In the genomic region with DNA sequence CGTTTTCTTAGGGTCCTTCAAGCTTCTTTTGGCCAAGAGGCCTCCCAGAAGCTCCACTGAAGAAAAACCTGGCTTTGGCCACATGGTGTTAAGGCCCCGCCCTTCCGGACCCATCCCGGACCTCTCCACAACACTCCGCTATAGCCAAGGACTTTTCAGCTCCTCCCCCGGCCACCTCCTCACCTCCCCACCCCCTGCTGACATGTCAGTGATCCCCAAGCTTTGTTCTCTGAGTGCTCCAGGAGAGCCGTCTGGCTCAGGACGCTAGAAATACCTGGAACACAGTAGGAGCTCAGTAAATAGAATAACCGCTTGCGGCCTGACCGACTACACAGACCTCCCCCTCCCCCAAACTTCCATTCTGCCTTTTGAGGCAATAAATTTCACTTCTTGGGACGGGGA, we compare ENCODE assay signal across 10 mouse cellular contexts. TPM values are rescaled to one million over a fixed set of nuclear protein-coding genes. Genes with fewer than 3 reads are reported as not detected.
DNase-seq lines count a peak whose midpoint lies in the region; ATAC-seq lines count a peak whose summit lies in the region.
"Had no signal": no experiment of that assay in that cellular context is flagged by ENCODE, and none has a peak within 500 bp of the region (broad histone marks: within the 10 kb centered on the region; RNA-seq: fewer than 3 reads in every experiment).

No protein-coding gene starts in this region.

- H3K27ac ChIP-seq in kidney, embryonic 14.5 days (ENCODE audit: low read depth, low read length) = no peak overlapping the region
- H3K27ac ChIP-seq in embryonic facial prominence, embryonic 14.5 days (replicated peaks; ENCODE audit: low read depth, low read length) = no peak overlapping the region
- H3K27ac ChIP-seq in limb, embryonic 13.5 days = no peak overlapping the region
- no peak overlapping the region for H3K27ac ChIP-seq in neural tube, embryonic 13.5 days (replicated peaks)

- no peak overlapping the region for H3K9ac ChIP-seq in kidney, embryonic 14.5 days (ENCODE audit: low read depth, low read length)
- H3K9ac ChIP-seq in embryonic facial prominence, embryonic 14.5 days (ENCODE audit: low read depth, low read length) = 0 out of 2 replicates have a peak overlapping the region, but pooled peaks have one; percentile 8
- H3K9ac ChIP-seq in limb, embryonic 13.5 days = no peak overlapping the region
- 0 out of 2 replicates have a peak overlapping the region, but pooled peaks have one; percentile 2 for H3K9ac ChIP-seq in neural tube, embryonic 13.5 days

- H3K9me3 ChIP-seq in kidney, embryonic 14.5 days (ENCODE audit: control insufficient read depth, low read length) = no peaks in the 10 kb centered on the region
- no peaks in the 10 kb centered on the region for H3K9me3 ChIP-seq in embryonic facial prominence, embryonic 14.5 days (ENCODE audit: control insufficient read depth, low read length)
- no peaks in the 10 kb centered on the region for H3K9me3 ChIP-seq in limb, embryonic 13.5 days
- no peaks in the 10 kb centered on the region for H3K9me3 ChIP-seq in neural tube, embryonic 13.5 days

- peaks cover 53% of the 10 kb centered on the region for H3K27me3 ChIP-seq in kidney, embryonic 14.5 days (ENCODE audit: control insufficient read depth, insufficient read depth, low read length)
- H3K27me3 ChIP-seq in embryonic facial prominence, embryonic 14.5 days (replicated peaks; ENCODE audit: control insufficient read depth, insufficient read depth, low read length) = peaks cover 57% of the 10 kb centered on the region
- peaks cover 84% of the 10 kb centered on the region for H3K27me3 ChIP-seq in limb, embryonic 13.5 days
- peaks cover 67% of the 10 kb centered on the region for H3K27me3 ChIP-seq in neural tube, embryonic 13.5 days
- H3K27me3 ChIP-seq: Patski had no signal

- peaks cover 29% of the 10 kb centered on the region for H3K4me1 ChIP-seq in kidney, embryonic 14.5 days (ENCODE audit: control insufficient read depth, insufficient read depth, low read length)
- H3K4me1 ChIP-seq in embryonic facial prominence, embryonic 14.5 days (ENCODE audit: control insufficient read depth, insufficient read depth, low read length) = peaks cover 33% of the 10 kb centered on the region
- H3K4me1 ChIP-seq in limb, embryonic 13.5 days = peaks cover 48% of the 10 kb centered on the region
- H3K4me1 ChIP-seq in neural tube, embryonic 13.5 days (replicated peaks) = peaks cover 39% of the 10 kb centered on the region

- WGBS in kidney, embryonic 14.5 days = 3% methylated on average over 12 of the region's 12 CpGs
- 3% methylated on average over 12 of the region's 12 CpGs for WGBS in embryonic facial prominence, embryonic 14.5 days
- 2% methylated on average over 12 of the region's 12 CpGs for WGBS in limb, embryonic 13.5 days
- 1% methylated on average over 12 of the region's 12 CpGs for WGBS in neural tube, embryonic 13.5 days

- H3K4me2 ChIP-seq in kidney, embryonic 14.5 days (replicated peaks; ENCODE audit: low read depth, low read length) = peak overlapping the region; percentile 97; the same call in 1 of the 2 replicates
- peak overlapping the region; percentile 99 for H3K4me2 ChIP-seq in embryonic facial prominence, embryonic 14.5 days (ENCODE audit: low read depth, low read length)
- peak overlapping the region; percentile 97 for H3K4me2 ChIP-seq in limb, embryonic 13.5 days (replicated peaks)
- peak overlapping the region; percentile 71 for H3K4me2 ChIP-seq in neural tube, embryonic 13.5 days

- H3K36me3 ChIP-seq in kidney, embryonic 14.5 days (ENCODE audit: control insufficient read depth, insufficient read depth, low read length) = no peaks in the 10 kb centered on the region; the same call in 1 of the 2 replicates
- H3K36me3 ChIP-seq in embryonic facial prominence, embryonic 14.5 days (ENCODE audit: control insufficient read depth, insufficient read depth, low read length) = peaks cover 26% of the 10 kb centered on the region
- peaks cover 35% of the 10 kb centered on the region for H3K36me3 ChIP-seq in limb, embryonic 13.5 days
- H3K36me3 ChIP-seq in neural tube, embryonic 13.5 days = peaks cover under 1% of the 10 kb centered on the region; the same call in 1 of the 2 replicates

- DNase-seq in kidney, adult 18-20 months = no peak
- DNase-seq in embryonic facial prominence, embryonic 14.5 days (ENCODE audit: low spot score) = no peak
- DNase-seq in layer of hippocampus, postnatal 14 days (ENCODE audit: low spot score in 2 of 2) = no peak
- no peak for DNase-seq in adrenal gland, adult (ENCODE audit: inconsistent age in 2 of 2, low spot score in 1 of 2)

- peak overlapping the region; percentile 58; the same call in 1 of the 2 replicates for H3K4me3 ChIP-seq in kidney, embryonic 14.5 days (ENCODE audit: low read length)
- peak overlapping the region; percentile 55; the same call in 1 of the 2 replicates for H3K4me3 ChIP-seq in embryonic facial prominence, embryonic 14.5 days (ENCODE audit: low read depth, low read length)
- no peak overlapping the region for H3K4me3 ChIP-seq in limb, embryonic 13.5 days
- no peak overlapping the region for H3K4me3 ChIP-seq in neural tube, embryonic 13.5 days

- peak; percentile 14; the same call in 1 of the 2 replicates for ATAC-seq in kidney, embryonic 14.5 days (ENCODE audit: low FRiP score, low TSS enrichment)
- peak; percentile 13; the same call in 1 of the 2 replicates for ATAC-seq in embryonic facial prominence, embryonic 14.5 days (ENCODE audit: low read depth)
- ATAC-seq in limb, embryonic 13.5 days (ENCODE audit: low FRiP score, low read depth) = no peak
- ATAC-seq in neural tube, embryonic 13.5 days (ENCODE audit: low read depth) = no peak
- no peak for ATAC-seq in inflammation-experienced regulatory T-cells, adult 6 months
- ATAC-seq: Patski had no signal

RNA-seq across cellular contexts. Expression of gene Tcea3, which starts 1.0 kb away (rescaled TPM):
- polyA plus RNA-seq in kidney, embryonic 14.5 days (2014; fragmentation: Nextera tagmentation; extraction: Ambion mirVana) = 5.4 and 6.3 TPM in 2 replicates
- polyA plus RNA-seq in embryonic facial prominence, embryonic 14.5 days (2014; fragmentation: Nextera tagmentation; extraction: Ambion mirVana) = 25.4 and 27.2 TPM in 2 replicates
- 8.1 and 9.0 TPM in 2 replicates for polyA plus RNA-seq in limb, embryonic 13.5 days (2015; fragmentation: Nextera tagmentation; extraction: Ambion mirVana)
- polyA plus RNA-seq in neural tube, embryonic 13.5 days (2015; fragmentation: Nextera tagmentation; extraction: Ambion mirVana) = 1.9 and 2.6 TPM in 2 replicates
- total RNA-seq in layer of hippocampus, postnatal 14 days (2021) = under 1 TPM; 0.31 to 0.44 TPM
- under 1 TPM in 2 of 3 experiments, not detected in 1; 0.29 to 0.65 TPM for polyA plus RNA-seq in inflammation-experienced regulatory T-cells, adult 6 months (2017; shearing (Covaris generic))
- total RNA-seq: common myeloid progenitor, adult 5-6 weeks had no signal

RNA-seq across cellular contexts. Expression of gene Zfp46, which starts 37.9 kb away (rescaled TPM):
- 12.2 and 22.0 TPM in 2 replicates for polyA plus RNA-seq in kidney, embryonic 14.5 days (2014; fragmentation: Nextera tagmentation; extraction: Ambion mirVana)
- polyA plus RNA-seq in embryonic facial prominence, embryonic 14.5 days (2014; fragmentation: Nextera tagmentation; extraction: Ambion mirVana) = 24.2 and 27.3 TPM in 2 replicates
- 24.3 and 28.4 TPM in 2 replicates for polyA plus RNA-seq in limb, embryonic 13.5 days (2015; fragmentation: Nextera tagmentation; extraction: Ambion mirVana)
- polyA plus RNA-seq in neural tube, embryonic 13.5 days (2015; fragmentation: Nextera tagmentation; extraction: Ambion mirVana) = 41.9 and 45.8 TPM in 2 replicates
- total RNA-seq in layer of hippocampus, postnatal 14 days (2021) = 10 to 100 TPM; 69.9 to 74.4 TPM
- 10 to 100 TPM in 1 of 3 experiments, 1 to 10 TPM in 2; 6.2 to 10.4 (median 8.1) TPM for polyA plus RNA-seq in inflammation-experienced regulatory T-cells, adult 6 months (2017; shearing (Covaris generic))

RNA-seq across cellular contexts. Expression of gene Asap3, which starts 40.4 kb away (rescaled TPM):
- polyA plus RNA-seq in kidney, embryonic 14.5 days (2014; fragmentation: Nextera tagmentation; extraction: Ambion mirVana) = 2.0 and 3.0 TPM in 2 replicates
- polyA plus RNA-seq in embryonic facial prominence, embryonic 14.5 days (2014; fragmentation: Nextera tagmentation; extraction: Ambion mirVana) = 8.1 and 11.3 TPM in 2 replicates
- polyA plus RNA-seq in limb, embryonic 13.5 days (2015; fragmentation: Nextera tagmentation; extraction: Ambion mirVana) = 15.1 and 16.4 TPM in 2 replicates
- polyA plus RNA-seq in neural tube, embryonic 13.5 days (2015; fragmentation: Nextera tagmentation; extraction: Ambion mirVana) = 8.6 and 8.8 TPM in 2 replicates
- total RNA-seq in layer of hippocampus, postnatal 14 days (2021) = 1 to 10 TPM; 5.1 to 6.0 TPM
- under 1 TPM in 1 of 3 experiments, not detected in 2; 0.16 TPM for polyA plus RNA-seq in inflammation-experienced regulatory T-cells, adult 6 months (2017; shearing (Covaris generic))
- total RNA-seq: common myeloid progenitor, adult 5-6 weeks had no signal

Comparison
In these comparisons a context has a peak if more than half of its experiments do, and no peak if none do; other contexts are left out.
1. ATAC-seq: peak in kidney, embryonic 14.5 days (single experiment) and embryonic facial prominence, embryonic 14.5 days (single experiment); none in limb, embryonic 13.5 days (single experiment), neural tube, embryonic 13.5 days (single experiment) and inflammation-experienced regulatory T-cells, adult 6 months (single experiment).
2. H3K4me3 ChIP-seq: peak in kidney, embryonic 14.5 days (single experiment) and embryonic facial prominence, embryonic 14.5 days (single experiment); none in limb, embryonic 13.5 days (single experiment) and neural tube, embryonic 13.5 days (single experiment).
3. H3K9ac ChIP-seq: peak in embryonic facial prominence, embryonic 14.5 days (single experiment) and neural tube, embryonic 13.5 days (single experiment); none in kidney, embryonic 14.5 days (single experiment) and limb, embryonic 13.5 days (single experiment).
4. Peak in every context shown above with its lines, with median percentiles within 50 percentile points of each other: H3K4me2 ChIP-seq.